Mouse (Mus musculus): ENCODE results near the gene Emg1. TPM values are rescaled to one million over a fixed set of nuclear protein-coding genes. Genes with fewer than 3 reads are reported as not detected.

Gene Emg1
- polyA plus RNA-seq, 1 experiment from 2014 or later = 254 TPM

GRCm38 (mm10) chr6:124676171-124676570 lies 35.8 kb downstream of the Emg1 start:
- 89% methylated on average over 6 of the region's 6 CpGs for WGBS
- Histone ChIP-seq H3K27ac (replicated peaks; ENCODE audit: low read depth, low read length) (no peak overlapping the region), H3K9me3 (replicated peaks; ENCODE audit: control insufficient read depth, low read length) (no peaks in the 10 kb centered on the region), H3K4me3 (ENCODE audit: low read depth, low read length) (no peak overlapping the region), H3K36me3 (replicated peaks; ENCODE audit: control insufficient read depth, insufficient read depth, low read depth, low read length) (no peaks in the 10 kb centered on the region), H3K4me2 (ENCODE audit: low read depth, low read length) (no peak overlapping the region), H3K27me3 (ENCODE audit: control insufficient read depth, insufficient read depth, low read length) (no peaks in the 10 kb centered on the region), H3K4me1 (ENCODE audit: control insufficient read depth, insufficient read depth, low read length) (no peaks in the 10 kb centered on the region), H3K9ac (replicated peaks; ENCODE audit: low read length) (no peak overlapping the region)
- ATAC-seq (replicated peaks; ENCODE audit: insufficient number of reproducible peaks, low FRiP score, low TSS enrichment, low read depth) (no peak), DNase-seq (ENCODE audit: low spot score) (no peak)

DNA sequence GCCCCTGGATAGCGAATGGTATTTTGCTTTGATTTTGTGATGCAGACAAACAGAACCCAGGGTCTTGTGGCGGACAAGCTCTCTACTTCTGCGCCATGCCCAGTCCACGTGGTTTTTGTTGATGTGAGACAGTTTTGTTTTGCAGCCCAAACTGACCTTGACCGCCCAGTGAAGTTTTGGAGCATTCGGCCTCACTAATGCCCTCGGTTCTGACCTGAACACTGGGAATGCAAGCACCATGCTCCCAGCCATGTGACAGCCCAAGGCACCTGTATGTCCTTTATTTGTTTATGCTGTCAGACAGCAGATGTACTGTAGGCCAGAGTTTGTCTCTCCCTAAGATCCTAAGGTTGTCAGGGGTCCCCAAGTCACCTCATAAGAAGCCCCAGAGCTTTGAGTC lies 37.4 kb downstream of the Emg1 start:
- Histone ChIP-seq H3K36me3 (replicated peaks; ENCODE audit: control insufficient read depth, insufficient read depth, low read depth, low read length) (no peaks in the 10 kb centered on the region), H3K27ac (replicated peaks; ENCODE audit: low read depth, low read length) (no peak overlapping the region), H3K4me3 (ENCODE audit: low read depth, low read length) (no peak overlapping the region), H3K9ac (replicated peaks; ENCODE audit: low read length) (no peak overlapping the region), H3K4me2 (ENCODE audit: low read depth, low read length) (no peak overlapping the region), H3K27me3 (ENCODE audit: control insufficient read depth, insufficient read depth, low read length) (no peaks in the 10 kb centered on the region), H3K4me1 (ENCODE audit: control insufficient read depth, insufficient read depth, low read length) (no peaks in the 10 kb centered on the region), H3K9me3 (replicated peaks; ENCODE audit: control insufficient read depth, low read length) (no peaks in the 10 kb centered on the region)
- WGBS = 94% methylated on average over 7 of the region's 7 CpGs
- DNase-seq (ENCODE audit: low spot score) = no peak
- no peak for ATAC-seq (replicated peaks; ENCODE audit: insufficient number of reproducible peaks, low FRiP score, low TSS enrichment, low read depth)

DNA sequence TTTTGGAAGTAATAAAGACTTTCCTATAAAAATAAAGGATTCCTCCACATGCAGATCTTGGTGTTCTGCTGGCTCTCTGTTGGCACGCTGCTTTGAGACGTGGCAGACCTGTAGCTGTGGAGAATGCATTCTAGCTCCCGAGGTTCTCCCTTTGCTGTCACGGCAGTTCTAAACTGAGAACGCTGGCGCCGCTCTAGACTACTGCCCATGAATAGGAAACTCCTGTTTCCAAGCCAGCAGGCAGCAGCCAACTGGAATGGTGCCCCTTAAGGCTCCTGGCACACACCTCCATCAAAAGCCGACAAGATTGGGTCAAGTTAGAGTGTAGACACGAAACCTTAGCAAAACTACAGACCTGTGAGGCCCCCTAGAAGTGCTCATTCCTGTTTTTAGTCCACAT lies 38.4 kb downstream of the Emg1 start:
- no peaks in the 10 kb centered on the region for H3K4me1 ChIP-seq (ENCODE audit: control insufficient read depth, insufficient read depth, low read length)
- H3K4me2 ChIP-seq (ENCODE audit: low read depth, low read length) = no peak overlapping the region
- H3K4me3 ChIP-seq (ENCODE audit: low read depth, low read length) = no peak overlapping the region
- ATAC-seq (replicated peaks; ENCODE audit: insufficient number of reproducible peaks, low FRiP score, low TSS enrichment, low read depth) (no peak), DNase-seq (ENCODE audit: low spot score) (no peak)
- 88% methylated on average over 9 of the region's 9 CpGs for WGBS
- no peaks in the 10 kb centered on the region for H3K9me3 ChIP-seq (replicated peaks; ENCODE audit: control insufficient read depth, low read length)
- no peaks in the 10 kb centered on the region for H3K36me3 ChIP-seq (replicated peaks; ENCODE audit: control insufficient read depth, insufficient read depth, low read depth, low read length)
- no peak overlapping the region for H3K9ac ChIP-seq (replicated peaks; ENCODE audit: low read length)
- H3K27me3 ChIP-seq (ENCODE audit: control insufficient read depth, insufficient read depth, low read length) = no peaks in the 10 kb centered on the region
- no peak overlapping the region for H3K27ac ChIP-seq (replicated peaks; ENCODE audit: low read depth, low read length)

GRCm38 (mm10) chr6:124672100-124672499 lies 39.9 kb downstream of the Emg1 start:
- Histone ChIP-seq H3K27ac (replicated peaks; ENCODE audit: low read depth, low read length) (no peak overlapping the region), H3K4me3 (ENCODE audit: low read depth, low read length) (no peak overlapping the region), H3K27me3 (ENCODE audit: control insufficient read depth, insufficient read depth, low read length) (no peaks in the 10 kb centered on the region), H3K4me2 (ENCODE audit: low read depth, low read length) (no peak overlapping the region), H3K9me3 (replicated peaks; ENCODE audit: control insufficient read depth, low read length) (no peaks in the 10 kb centered on the region), H3K4me1 (ENCODE audit: control insufficient read depth, insufficient read depth, low read length) (no peaks in the 10 kb centered on the region), H3K36me3 (replicated peaks; ENCODE audit: control insufficient read depth, insufficient read depth, low read depth, low read length) (no peaks in the 10 kb centered on the region), H3K9ac (replicated peaks; ENCODE audit: low read length) (no peak overlapping the region)
- WGBS = 69% methylated on average over 6 of the region's 6 CpGs
- DNase-seq (ENCODE audit: low spot score) (no peak), ATAC-seq (replicated peaks; ENCODE audit: insufficient number of reproducible peaks, low FRiP score, low TSS enrichment, low read depth) (no peak)

- WGBS = 92% methylated on average over 7 of the region's 7 CpGs
- no peaks in the 10 kb centered on the region for H3K4me1 ChIP-seq (ENCODE audit: control insufficient read depth, insufficient read depth, low read length)
Observed at GRCm38 (mm10) chr6:124670281-124670900, 41.6 kb downstream of the Emg1 start.

DNA sequence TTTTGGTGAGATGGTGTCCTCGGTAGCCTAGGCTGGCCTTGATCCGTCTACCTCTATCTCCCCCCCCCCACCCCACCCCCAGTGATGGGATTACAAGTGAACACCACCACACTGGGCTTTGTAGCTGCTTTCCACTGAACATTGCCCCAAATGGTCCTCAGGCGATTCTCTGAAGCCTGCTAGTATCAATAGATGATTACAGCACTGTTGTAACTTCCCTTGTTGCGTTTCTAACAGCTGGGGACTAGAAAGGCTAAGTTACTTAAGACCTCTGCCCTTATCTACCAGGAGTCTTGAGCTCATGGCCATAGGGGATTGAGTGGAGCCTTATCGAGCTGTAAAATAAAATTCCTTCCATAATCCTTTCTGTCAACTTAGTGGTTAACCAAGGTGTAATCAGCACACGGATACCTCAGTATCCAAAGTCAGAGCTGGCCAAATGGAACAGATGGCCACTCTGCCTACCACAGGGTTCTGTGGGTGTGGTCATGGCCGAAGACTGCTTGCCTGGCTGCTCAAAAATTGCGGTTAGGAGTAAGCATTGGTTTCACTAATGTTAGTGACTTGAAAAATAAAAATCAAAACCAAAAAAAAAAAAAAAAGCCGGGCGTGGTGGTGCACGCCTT lies 42.6 kb downstream of the Emg1 start:
- Histone ChIP-seq H3K4me1 (ENCODE audit: control insufficient read depth, insufficient read depth, low read length) (no peaks in the 10 kb centered on the region), H3K4me3 (ENCODE audit: low read depth, low read length) (no peak overlapping the region), H3K27ac (replicated peaks; ENCODE audit: low read depth, low read length) (no peak overlapping the region), H3K9ac (replicated peaks; ENCODE audit: low read length) (no peak overlapping the region), H3K9me3 (replicated peaks; ENCODE audit: control insufficient read depth, low read length) (no peaks in the 10 kb centered on the region), H3K4me2 (ENCODE audit: low read depth, low read length) (no peak overlapping the region), H3K27me3 (ENCODE audit: control insufficient read depth, insufficient read depth, low read length) (no peaks in the 10 kb centered on the region), H3K36me3 (replicated peaks; ENCODE audit: control insufficient read depth, insufficient read depth, low read depth, low read length) (no peaks in the 10 kb centered on the region)
- 87% methylated on average over 11 of the region's 11 CpGs for WGBS
- no peak for ATAC-seq (replicated peaks; ENCODE audit: insufficient number of reproducible peaks, low FRiP score, low TSS enrichment, low read depth)
- no peak for DNase-seq (ENCODE audit: low spot score)

More at GRCm38 (mm10) chr6:124670281-124670900, 41.6 kb downstream of the Emg1 start:
- Histone ChIP-seq H3K4me2 (ENCODE audit: low read depth, low read length) (no peak overlapping the region), H3K4me3 (ENCODE audit: low read depth, low read length) (no peak overlapping the region), H3K27ac (replicated peaks; ENCODE audit: low read depth, low read length) (no peak overlapping the region), H3K27me3 (ENCODE audit: control insufficient read depth, insufficient read depth, low read length) (no peaks in the 10 kb centered on the region), H3K36me3 (replicated peaks; ENCODE audit: control insufficient read depth, insufficient read depth, low read depth, low read length) (no peaks in the 10 kb centered on the region), H3K9me3 (replicated peaks; ENCODE audit: control insufficient read depth, low read length) (no peaks in the 10 kb centered on the region), H3K9ac (replicated peaks; ENCODE audit: low read length) (no peak overlapping the region)
- DNase-seq (ENCODE audit: low spot score) (no peak), ATAC-seq (replicated peaks; ENCODE audit: insufficient number of reproducible peaks, low FRiP score, low TSS enrichment, low read depth) (no peak)

DNA sequence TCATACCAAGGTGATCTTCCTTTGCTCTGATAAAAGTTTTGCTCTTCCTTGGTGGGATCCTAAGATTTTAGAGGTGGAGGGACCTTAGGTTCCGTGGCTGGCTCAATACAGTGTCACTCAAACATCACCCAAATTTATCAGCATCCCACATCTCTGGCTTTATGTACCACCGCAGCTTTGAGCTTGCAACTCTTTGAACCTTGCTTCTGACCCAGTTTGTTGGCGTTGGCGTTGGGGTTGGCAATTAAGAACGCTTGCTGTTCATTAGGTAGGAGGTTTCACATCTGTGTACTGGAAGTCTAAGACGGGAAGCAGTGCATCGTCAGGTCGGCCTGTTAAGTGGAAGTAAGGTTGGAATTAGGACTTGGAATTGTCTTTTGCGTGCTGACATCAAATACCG lies 47.0 kb downstream of the Emg1 start:
- DNase-seq (ENCODE audit: low spot score) = no peak
- ATAC-seq (replicated peaks; ENCODE audit: insufficient number of reproducible peaks, low FRiP score, low TSS enrichment, low read depth) = no peak
- H3K4me2 ChIP-seq (ENCODE audit: low read depth, low read length) = no peak overlapping the region
- no peak overlapping the region for H3K9ac ChIP-seq (replicated peaks; ENCODE audit: low read length)
- WGBS = 91% methylated on average over 10 of the region's 10 CpGs
- no peak overlapping the region for H3K4me3 ChIP-seq (ENCODE audit: low read depth, low read length)
- H3K27ac ChIP-seq (replicated peaks; ENCODE audit: low read depth, low read length) = no peak overlapping the region
- no peaks in the 10 kb centered on the region for H3K9me3 ChIP-seq (replicated peaks; ENCODE audit: control insufficient read depth, low read length)
- no peaks in the 10 kb centered on the region for H3K4me1 ChIP-seq (ENCODE audit: control insufficient read depth, insufficient read depth, low read length)
- no peaks in the 10 kb centered on the region for H3K36me3 ChIP-seq (replicated peaks; ENCODE audit: control insufficient read depth, insufficient read depth, low read depth, low read length)
- no peaks in the 10 kb centered on the region for H3K27me3 ChIP-seq (ENCODE audit: control insufficient read depth, insufficient read depth, low read length)

- no peak overlapping the region for H3K9ac ChIP-seq (replicated peaks; ENCODE audit: low read length)
- DNase-seq (ENCODE audit: low spot score) = no peak
- ATAC-seq (replicated peaks; ENCODE audit: insufficient number of reproducible peaks, low FRiP score, low TSS enrichment, low read depth) = no peak
- H3K4me3 ChIP-seq (ENCODE audit: low read depth, low read length) = no peak overlapping the region
- H3K27me3 ChIP-seq (ENCODE audit: control insufficient read depth, insufficient read depth, low read length) = no peaks in the 10 kb centered on the region
- no peaks in the 10 kb centered on the region for H3K36me3 ChIP-seq (replicated peaks; ENCODE audit: control insufficient read depth, insufficient read depth, low read depth, low read length)
- no peaks in the 10 kb centered on the region for H3K4me1 ChIP-seq (ENCODE audit: control insufficient read depth, insufficient read depth, low read length)
- no peak overlapping the region for H3K27ac ChIP-seq (replicated peaks; ENCODE audit: low read depth, low read length)
- no peaks in the 10 kb centered on the region for H3K9me3 ChIP-seq (replicated peaks; ENCODE audit: control insufficient read depth, low read length)
- no peak overlapping the region; the same call in 1 of the 2 replicates for H3K4me2 ChIP-seq (ENCODE audit: low read depth, low read length)
- WGBS = 88% methylated on average over 7 of the region's 7 CpGs
Observed at GRCm38 (mm10) chr6:124664256-124664655, 47.7 kb downstream of the Emg1 start.

All from embryonic facial prominence, embryonic 11.5 days (tissue).